Mouse (Mus musculus) hindbrain, embryonic 11.5 days (tissue): ENCODE results near the gene Gm21860. TPM values are rescaled to one million over a fixed set of nuclear protein-coding genes. Genes with fewer than 3 reads are reported as not detected.
"Not testable (repeated sequence)": the region's sequence is repeated elsewhere in the genome, so short reads cannot be mapped to it uniquely, and the experiment has no call there.

Source experiments
- ATAC-seq: fragments of 200-750 bp; cut with Nextera tagmentation; 2 replicates; pipeline ENCODE4 v1.8.0; 2017; ENCODE audit warnings: mild to moderate bottlenecking, moderate TSS enrichment, moderate library complexity; ENCODE audit not compliant: low FRiP score
- DNase-seq: peaks from one replicate; pipeline ENCODE4 v3.0.0-alpha.2; 2015; ENCODE audit warnings: low spot score
- H3K27ac ChIP-seq: fragments of 300-500 bp; sonication (generic); 2 replicates; pipeline ENCODE4 v1.5.1; 2014; ENCODE audit warnings: mild to moderate bottlenecking, low read depth, low read length
- H3K27me3 ChIP-seq: fragments of 300-500 bp; sonication (generic); 2 replicates; pipeline ENCODE4 v1.6.1; 2014; ENCODE audit warnings: mild to moderate bottlenecking, low read length, moderate library complexity, mixed read lengths; ENCODE audit not compliant: control insufficient read depth, insufficient read depth
- H3K36me3 ChIP-seq: fragments of 300-500 bp; sonication (generic); 2 replicates; pipeline ENCODE4 v1.6.1; 2014; ENCODE audit warnings: mild to moderate bottlenecking, low read length, moderate library complexity, mixed read lengths; ENCODE audit not compliant: control insufficient read depth, insufficient read depth
- H3K4me1 ChIP-seq: fragments of 300-500 bp; sonication (generic); replicated peaks from 2 replicates; pipeline ENCODE4 v1.6.1; 2014; ENCODE audit warnings: low read length, mixed read lengths; ENCODE audit not compliant: control insufficient read depth, insufficient read depth
- H3K4me2 ChIP-seq: fragments of 300-500 bp; sonication (generic); replicated peaks from 2 replicates; pipeline ENCODE4 v1.6.1; 2014; ENCODE audit warnings: mild to moderate bottlenecking, low read depth, low read length
- H3K4me3 ChIP-seq: fragments of 300-500 bp; sonication (generic); 2 replicates; pipeline ENCODE4 v1.5.1; 2014; ENCODE audit warnings: low read depth, low read length
- H3K9ac ChIP-seq: fragments of 300-500 bp; sonication (generic); 2 replicates; pipeline ENCODE4 v1.6.1; 2014; ENCODE audit warnings: low read depth, low read length
- H3K9me3 ChIP-seq: fragments of 300-500 bp; sonication (generic); 2 replicates; pipeline ENCODE4 v1.6.1; 2016; ENCODE audit warnings: low read length; ENCODE audit not compliant: control insufficient read depth
- WGBS: fragments of 180-500 bp; shearing (Covaris S2); extraction: QIAGEN DNeasy Blood & Tissue Kit; methylation state at CpG from one replicate; pipeline ENCODE4 v1.1.7; 2014; 5-methylcytosine and 5-hydroxymethylcytosine counted together
- polyA plus RNA-seq: library from polyadenylated mRNA; unstranded; fragments of >200 nt; fragmentation: Nextera tagmentation; extraction: Ambion mirVana; gene quantifications from 2 replicates; pipeline ENCODE4 v1.2.1, GENCODE M21; 2014

Gene Gm21860
- polyA plus RNA-seq, result not detected in 2 replicates

GRCm38 (mm10) chrY:90754721-90755120 lies at the start of gene Gm21860:
Gene Gm21860 (minus strand): TSS chrY:90754821.
- not testable (repeated sequence) for H3K4me3 ChIP-seq, H3K27me3 ChIP-seq, H3K27ac ChIP-seq, H3K36me3 ChIP-seq, H3K9ac ChIP-seq, H3K4me1 ChIP-seq, H3K4me2 ChIP-seq, DNase-seq, ATAC-seq, H3K9me3 ChIP-seq
- WGBS, result no CpG with 5 or more reads among the region's 8 CpGs

DNA sequence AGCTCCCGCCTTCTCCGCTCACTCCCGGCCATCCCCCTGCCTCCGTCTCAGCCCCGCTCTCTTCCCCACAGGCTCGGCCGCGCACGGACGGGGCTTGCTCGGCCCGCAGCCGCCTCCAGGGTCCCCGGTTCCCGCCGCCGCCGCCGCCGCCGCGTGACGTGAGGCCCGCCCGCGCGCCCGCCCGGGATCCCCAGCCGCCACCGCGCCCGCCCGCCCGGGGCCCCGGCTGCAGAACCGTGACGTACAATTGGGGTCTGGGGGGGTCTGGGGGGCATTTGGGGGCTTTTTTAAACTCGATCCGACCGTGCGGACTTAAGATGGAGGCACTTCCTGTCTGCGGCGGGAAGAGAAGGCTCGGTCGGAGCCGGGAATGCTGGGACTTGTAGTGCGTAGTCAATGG lies 29.8 kb upstream of the Gm21860 start, which contains the start of gene Gm47283:
Gm47283 (plus strand) TSS at position 301 of the 400 bp plus-strand sequence.
- not testable (repeated sequence) for H3K4me1 ChIP-seq, ATAC-seq, H3K9me3 ChIP-seq, H3K36me3 ChIP-seq, H3K27me3 ChIP-seq, H3K4me3 ChIP-seq, H3K4me2 ChIP-seq, DNase-seq, H3K9ac ChIP-seq, H3K27ac ChIP-seq
- no CpG with 5 or more reads among the region's 48 CpGs for WGBS

GRCm38 (mm10) chrY:90745256-90745655 lies 9.4 kb downstream of the Gm21860 start:
- not testable (repeated sequence) for H3K27me3 ChIP-seq, DNase-seq, H3K4me2 ChIP-seq, H3K9ac ChIP-seq, H3K4me3 ChIP-seq, H3K4me1 ChIP-seq, H3K27ac ChIP-seq, ATAC-seq
- peaks cover 14% of the 10 kb centered on the region for H3K36me3 ChIP-seq
- peaks cover 28% of the 10 kb centered on the region for H3K9me3 ChIP-seq
- 94% methylated on average over 5 of the region's 5 CpGs for WGBS

DNA sequence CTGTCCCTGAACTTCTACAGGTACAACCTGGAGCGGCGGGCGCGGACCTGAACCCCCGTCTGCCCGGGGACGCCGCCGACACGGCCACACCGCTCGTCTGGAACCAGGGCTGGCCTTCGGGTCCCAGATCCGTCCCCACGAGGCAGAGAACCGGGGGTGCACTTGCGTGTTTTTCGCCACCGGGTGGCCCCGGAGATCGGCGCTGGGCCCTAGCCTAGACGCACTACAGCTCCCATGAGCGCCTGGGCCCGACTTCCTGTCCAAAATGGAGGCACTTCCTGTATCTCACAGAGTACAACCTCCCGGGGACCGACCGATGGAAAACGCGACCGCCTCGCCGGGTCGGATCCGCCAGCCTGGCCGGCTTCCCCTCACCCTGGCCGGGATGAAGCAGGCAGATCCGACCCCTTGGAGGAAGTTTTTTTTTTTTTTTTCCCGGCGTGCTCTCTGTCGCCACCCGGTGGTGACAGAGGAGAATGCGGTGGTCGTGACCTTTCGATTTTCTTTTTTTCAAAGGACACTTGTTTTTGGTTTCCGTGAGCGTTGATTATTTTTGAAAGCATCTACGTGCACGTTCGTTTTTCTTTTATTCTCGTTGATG lies 10.1 kb downstream of the Gm21860 start:
- peaks cover 36% of the 10 kb centered on the region for H3K9me3 ChIP-seq
- ATAC-seq (peak; percentile 91), DNase-seq (peak; percentile 75)
- WGBS, result 59% methylated on average over 51 of the region's 51 CpGs
- not testable (repeated sequence) for H3K4me3 ChIP-seq, H3K9ac ChIP-seq, H3K27me3 ChIP-seq, H3K4me1 ChIP-seq, H3K27ac ChIP-seq, H3K4me2 ChIP-seq
- peaks cover 15% of the 10 kb centered on the region for H3K36me3 ChIP-seq

- ATAC-seq (no peak), DNase-seq (no peak)
- no peak overlapping the region for H3K9ac ChIP-seq
- no peaks in the 10 kb centered on the region for H3K27me3 ChIP-seq
- WGBS, result 90% methylated on average over 2 of the region's 21 CpGs
- H3K36me3 ChIP-seq, result peaks cover 22% of the 10 kb centered on the region
- no peak overlapping the region for H3K4me3 ChIP-seq
- peaks cover 43% of the 10 kb centered on the region for H3K9me3 ChIP-seq
- H3K27ac ChIP-seq, result no peak overlapping the region
- H3K4me1 ChIP-seq, result no peaks in the 10 kb centered on the region
- no peak overlapping the region for H3K4me2 ChIP-seq
Observed at GRCm38 (mm10) chrY:90743811-90744220, 10.8 kb downstream of the Gm21860 start.

- WGBS, result 84% methylated on average over 35 of the region's 46 CpGs
- H3K36me3 ChIP-seq, result peaks cover 22% of the 10 kb centered on the region
- ATAC-seq, H3K27ac ChIP-seq, H3K4me3 ChIP-seq, H3K4me2 ChIP-seq, H3K27me3 ChIP-seq, H3K4me1 ChIP-seq, H3K9ac ChIP-seq: not testable (repeated sequence)
- peak; percentile 9 for DNase-seq
- peaks cover 43% of the 10 kb centered on the region for H3K9me3 ChIP-seq
Observed at GRCm38 (mm10) chrY:90743053-90743810, 11.4 kb downstream of the Gm21860 start.

- H3K9me3 ChIP-seq, result peaks cover 43% of the 10 kb centered on the region
- not testable (repeated sequence) for H3K4me3 ChIP-seq, H3K4me2 ChIP-seq, H3K4me1 ChIP-seq, H3K9ac ChIP-seq, H3K27me3 ChIP-seq
- 87% methylated on average over 49 of the region's 49 CpGs for WGBS
- peak overlapping the region; percentile 3; the same call in 1 of the 2 replicates for H3K27ac ChIP-seq
- H3K36me3 ChIP-seq, result peaks cover 22% of the 10 kb centered on the region
- ATAC-seq (peak; percentile 8; the same call in 1 of the 2 replicates), DNase-seq (peak; percentile 43)
Observed at GRCm38 (mm10) chrY:90742261-90743052, 12.2 kb downstream of the Gm21860 start.

DNA sequence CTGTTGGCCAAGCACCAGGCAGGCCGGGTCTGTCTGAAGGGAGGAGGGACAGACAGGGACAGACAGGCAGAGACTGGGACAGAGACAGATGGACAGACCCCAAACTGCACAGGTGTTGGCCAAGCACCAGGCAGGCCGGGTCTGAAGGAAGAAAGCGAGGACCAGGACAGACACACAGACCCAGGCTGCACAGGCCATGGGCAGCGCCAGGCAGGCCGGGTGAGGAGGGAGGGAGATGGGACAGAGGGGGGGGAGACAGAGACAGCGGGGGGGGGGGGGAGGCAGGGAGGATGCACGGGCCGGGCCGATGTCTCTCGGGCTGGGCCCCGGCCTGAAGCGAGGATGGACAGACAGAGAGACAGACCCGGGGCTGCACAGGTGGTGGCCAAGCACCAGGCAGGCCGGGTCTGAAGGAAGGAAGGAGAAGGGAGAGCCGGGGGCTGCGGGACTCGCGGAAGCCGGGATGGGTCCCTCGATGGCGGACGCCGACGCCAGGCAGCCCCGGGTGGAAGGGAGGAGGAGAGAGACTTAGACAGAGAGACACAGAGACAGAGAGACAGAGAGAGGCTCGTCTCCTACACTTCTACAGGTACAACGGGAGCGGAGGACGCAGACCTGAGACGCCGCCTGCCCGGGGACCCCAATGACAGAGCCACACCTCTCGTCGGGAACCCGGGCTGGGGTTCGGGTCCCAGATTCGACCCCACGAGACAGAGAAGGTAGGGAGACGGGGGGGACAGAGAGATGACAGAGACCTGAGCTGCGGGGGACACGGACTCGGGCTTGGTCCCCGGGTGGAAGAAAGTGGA lies 13.0 kb downstream of the Gm21860 start:
- H3K36me3 ChIP-seq, result peaks cover 22% of the 10 kb centered on the region
- ATAC-seq, result peak; percentile 60
- not testable (repeated sequence) for H3K27ac ChIP-seq

More for the DNA sequence above, 13.0 kb downstream of the Gm21860 start:
- not testable (repeated sequence) for H3K27me3 ChIP-seq, H3K9ac ChIP-seq, H3K4me3 ChIP-seq, H3K4me2 ChIP-seq, H3K4me1 ChIP-seq
- DNase-seq, result peak; percentile 50
- WGBS, result 84% methylated on average over 43 of the region's 43 CpGs
- peaks cover 43% of the 10 kb centered on the region for H3K9me3 ChIP-seq
